In genomic region chr9:103032193-103032592, GRCm38 (mm10) we compare ENCODE assay signal across 9 mouse cellular contexts. TPM values are rescaled to one million over a fixed set of nuclear protein-coding genes. Genes with fewer than 3 reads are reported as not detected.
A peak's percentile ranks its signal among the peaks of the same experiment; 100 is the strongest.
DNase-seq lines count a peak whose midpoint lies in the region; ATAC-seq and TF ChIP-seq lines count a peak whose summit lies in the region.
"Had no signal": no experiment of that assay in that cellular context is flagged by ENCODE, and none has a peak within 500 bp of the region (broad histone marks: within the 10 kb centered on the region; RNA-seq: fewer than 3 reads in every experiment).

No protein-coding gene starts in this region.

- no peaks in the 10 kb centered on the region for H3K4me1 ChIP-seq in kidney, embryonic 16.5 days (ENCODE audit: insufficient read depth, low read length)
- H3K4me1 ChIP-seq in lung, postnatal 0 days (ENCODE audit: insufficient read depth, low read depth, low read length) = peaks cover 8% of the 10 kb centered on the region; the same call in 1 of the 2 replicates
- no peaks in the 10 kb centered on the region for H3K4me1 ChIP-seq in midbrain, embryonic 15.5 days

- no peak for TF ChIP-seq CTCF in lung, postnatal 0 days (IDR thresholded peaks at IDR 0.05)
- no peak for TF ChIP-seq CTCF in layer of hippocampus, adult 2 months (conservative IDR thresholded peaks at IDR 0.05)

- no peak overlapping the region for H3K4me2 ChIP-seq in kidney, embryonic 16.5 days (replicated peaks; ENCODE audit: low read depth, low read length)
- H3K4me2 ChIP-seq in lung, postnatal 0 days (replicated peaks; ENCODE audit: low read depth, low read length) = no peak overlapping the region
- H3K4me2 ChIP-seq in midbrain, embryonic 15.5 days = no peak overlapping the region

- 0 out of 2 replicates have a peak, but pooled peaks cover 3% of the 10 kb centered on the region for H3K9me3 ChIP-seq in kidney, embryonic 16.5 days (ENCODE audit: low read length)
- H3K9me3 ChIP-seq in lung, postnatal 0 days (ENCODE audit: low read length) = no peaks in the 10 kb centered on the region
- H3K9me3 ChIP-seq in midbrain, embryonic 15.5 days = no peaks in the 10 kb centered on the region

- no peak for TF ChIP-seq EP300 in lung, postnatal 0 days (IDR thresholded peaks at IDR 0.05)

- H3K27me3 ChIP-seq in kidney, embryonic 16.5 days (ENCODE audit: insufficient read depth, low read length) = no peaks in the 10 kb centered on the region
- H3K27me3 ChIP-seq in lung, postnatal 0 days (replicated peaks; ENCODE audit: insufficient read depth, low read length) = no peaks in the 10 kb centered on the region
- no peaks in the 10 kb centered on the region for H3K27me3 ChIP-seq in midbrain, embryonic 15.5 days (replicated peaks)

- WGBS in kidney, embryonic 16.5 days = 59% methylated on average over 8 of the region's 8 CpGs
- WGBS in lung, postnatal 0 days = 11% methylated on average over 8 of the region's 8 CpGs
- 85% methylated on average over 8 of the region's 8 CpGs for WGBS in midbrain, embryonic 15.5 days

- intact Hi-C loops in heart, postnatal 14 days (cut with DNase I) = no loop called here

- no peaks in the 10 kb centered on the region for H3K36me3 ChIP-seq in kidney, embryonic 16.5 days (ENCODE audit: insufficient read depth, low read length)
- no peaks in the 10 kb centered on the region for H3K36me3 ChIP-seq in lung, postnatal 0 days (ENCODE audit: insufficient read depth, low read length)
- H3K36me3 ChIP-seq in midbrain, embryonic 15.5 days (replicated peaks) = no peaks in the 10 kb centered on the region

- no peak overlapping the region for H3K9ac ChIP-seq in kidney, embryonic 16.5 days (replicated peaks; ENCODE audit: low read length)
- H3K9ac ChIP-seq in lung, postnatal 0 days (replicated peaks; ENCODE audit: low read depth) = no peak overlapping the region
- no peak overlapping the region for H3K9ac ChIP-seq in midbrain, embryonic 15.5 days

- DNase-seq in kidney, adult 11 months = peak; percentile 46
- DNase-seq in adrenal gland, postnatal 14 days = peak; percentile 68
- DNase-seq in heart, postnatal 14 days = peak; percentile 49 to 66
- peak; percentile 41 for DNase-seq in lung, postnatal 0 days (ENCODE audit: low spot score)
- DNase-seq in layer of hippocampus, adult 2 months (ENCODE audit: low spot score in 2 of 2) = no peak

- H3K4me3 ChIP-seq in kidney, embryonic 16.5 days (ENCODE audit: low read length) = no peak overlapping the region
- H3K4me3 ChIP-seq in lung, postnatal 0 days (ENCODE audit: low read depth, low read length) = no peak overlapping the region
- no peak overlapping the region for H3K4me3 ChIP-seq in midbrain, embryonic 15.5 days
- H3K4me3 ChIP-seq in layer of hippocampus, adult 2 months = no peak overlapping the region

- no peak overlapping the region for H3K27ac ChIP-seq in kidney, embryonic 16.5 days (ENCODE audit: low read length)
- peak overlapping the region; percentile 43 for H3K27ac ChIP-seq in lung, postnatal 0 days (ENCODE audit: low read length)
- no peak overlapping the region for H3K27ac ChIP-seq in midbrain, embryonic 15.5 days
- no peak overlapping the region for H3K27ac ChIP-seq in layer of hippocampus, adult 2 months

- ATAC-seq in kidney, embryonic 16.5 days (ENCODE audit: low FRiP score, low TSS enrichment) = no peak
- ATAC-seq in lung, postnatal 0 days = peak; percentile 18
- ATAC-seq in erythroblast, adult 5-6 weeks (replicated peaks; ENCODE audit: low FRiP score, poor library complexity, severe bottlenecking) = no peak
- no peak for ATAC-seq in midbrain, embryonic 15.5 days (replicated peaks)
- ATAC-seq: forebrain, embryonic 16.5 days had no signal

RNA-seq across cellular contexts. Expression of gene Slco2a1, which starts 43.7 kb away (rescaled TPM):
- 7.7 and 8.2 TPM in 2 replicates for polyA plus RNA-seq in kidney, embryonic 16.5 days (2015; fragmentation: Nextera tagmentation; extraction: Ambion mirVana)
- total RNA-seq in adrenal gland, postnatal 14 days (2021) = 6.2 and 7.3 TPM in 2 replicates
- total RNA-seq in heart, postnatal 14 days (2021) = 1 to 10 TPM; 7.0 to 8.6 TPM
- polyA plus RNA-seq in lung, postnatal 0 days (2015; fragmentation: Nextera tagmentation; extraction: Ambion mirVana) = 68.9 and 70.0 TPM in 2 replicates
- not detected in 2 replicates for total RNA-seq in erythroblast, adult 5-6 weeks (2015; ENCODE audit: low replicate concordance)
- 0.09 TPM in 1 of 2 replicates, not detected in the other for total RNA-seq in erythroblast, adult 5-6 weeks (2017; ENCODE audit: low replicate concordance)
- polyA plus RNA-seq in midbrain, embryonic 15.5 days (2015; fragmentation: Nextera tagmentation; extraction: Ambion mirVana) = 3.0 and 3.5 TPM in 2 replicates
- total RNA-seq in layer of hippocampus, adult 2 months (2021) = 1 to 10 TPM; 2.0 to 3.2 TPM

Comparison
In these comparisons a context has a peak if more than half of its experiments do, and no peak if none do; other contexts are left out.
1. DNase-seq: peak in kidney, adult 11 months (single experiment), adrenal gland, postnatal 14 days (single experiment), heart, postnatal 14 days (2 of 2) and lung, postnatal 0 days (single experiment); none in layer of hippocampus, adult 2 months (0 of 2).